15 mouse cellular contexts compared by ENCODE assay signal in the genomic region with DNA sequence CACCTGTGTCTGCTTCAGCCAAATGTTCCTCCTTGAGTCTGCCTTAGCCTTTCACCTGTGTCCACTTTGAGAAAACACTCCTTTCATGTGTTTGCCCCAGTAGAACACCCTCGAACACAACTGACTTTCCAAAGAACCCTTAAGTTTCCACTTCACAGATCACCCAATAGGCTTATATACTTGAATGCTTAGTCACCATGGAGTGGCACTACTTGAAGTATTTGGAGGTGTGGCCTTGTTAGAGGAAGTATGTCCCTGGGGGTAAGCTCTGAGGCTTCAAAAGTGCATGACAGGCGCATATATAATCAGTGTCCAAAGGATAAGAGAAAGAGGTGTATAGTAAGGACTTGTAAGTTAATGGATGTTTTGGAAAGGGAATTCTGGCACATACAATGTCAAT.
"Had no signal": no experiment of that assay in that cellular context is flagged by ENCODE, and none has a peak within 500 bp of the region (broad histone marks: within the 10 kb centered on the region; RNA-seq: fewer than 3 reads in every experiment).

No protein-coding gene starts in this region.

- H3K36me3 ChIP-seq: intestine, embryonic 15.5 days; limb, embryonic 12.5 days; liver, embryonic 13.5 days; midbrain, embryonic 13.5 days had no signal

- H3K27ac ChIP-seq: intestine, embryonic 15.5 days; layer of hippocampus, adult 2 months; limb, embryonic 12.5 days; liver, embryonic 13.5 days; macrophage; midbrain, embryonic 13.5 days had no signal

- DNase-seq: kidney, adult 18-20 months; kidney, postnatal 10 days; kidney, postnatal 4 days; liver; liver, embryonic 13.5 days; liver, postnatal 0 days; right cerebral cortex, adult 18-20 months; spleen, adult 18-20 months; thymus, adult 18-20 months; thymus, postnatal 25 days had no signal

- H3K4me1 ChIP-seq: intestine, embryonic 15.5 days; limb, embryonic 12.5 days; liver, embryonic 13.5 days; midbrain, embryonic 13.5 days had no signal

- ATAC-seq: intestine, embryonic 15.5 days; liver, postnatal 0 days; midbrain, embryonic 13.5 days had no signal

- H3K4me3 ChIP-seq: intestine, embryonic 15.5 days; layer of hippocampus, adult 2 months; limb, embryonic 12.5 days; liver, embryonic 13.5 days; midbrain, embryonic 13.5 days had no signal

- H3K4me2 ChIP-seq: intestine, embryonic 15.5 days; limb, embryonic 12.5 days; liver, embryonic 13.5 days; midbrain, embryonic 13.5 days had no signal

- H3K9me3 ChIP-seq: intestine, embryonic 15.5 days; limb, embryonic 12.5 days; liver, embryonic 13.5 days; midbrain, embryonic 13.5 days had no signal

- H3K9ac ChIP-seq: intestine, embryonic 15.5 days; limb, embryonic 12.5 days; liver, embryonic 13.5 days; liver, postnatal 0 days; midbrain, embryonic 13.5 days had no signal

- H3K27me3 ChIP-seq: intestine, embryonic 15.5 days; liver, embryonic 13.5 days; midbrain, embryonic 13.5 days had no signal
